Mouse (Mus musculus): ENCODE data around the gene Edn2.

DNA sequence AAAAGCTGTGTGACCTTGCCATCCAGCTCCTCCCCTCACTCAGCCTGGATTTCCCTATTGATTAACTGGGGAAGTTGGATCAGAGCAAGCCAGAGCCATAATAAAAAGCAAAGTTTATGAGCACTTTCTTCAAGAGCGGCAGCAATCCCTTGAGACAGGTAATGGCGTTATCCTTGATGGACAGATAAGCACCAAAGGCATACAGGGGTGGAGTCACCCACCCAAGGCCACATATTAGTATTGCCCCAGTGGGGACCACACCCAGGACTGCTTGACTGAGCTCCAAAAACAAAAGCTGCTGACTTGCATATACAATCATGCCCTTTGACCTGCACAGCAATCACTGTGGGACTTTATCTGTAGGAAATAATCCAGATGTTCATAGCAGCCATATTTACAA lies 31.0 kb downstream of the Edn2 start:
- TF ChIP-seq CTCF (IDR thresholded peaks at IDR 0.05; ENCODE audit: low read depth, low read length) = no peak
- TF ChIP-seq POLR2A (IDR thresholded peaks at IDR 0.05; ENCODE audit: extremely low read depth, insufficient read depth, low read length) = no peak

Data from liver, adult 2 months (tissue).